Mouse (Mus musculus) liver, embryonic 14.5 days (tissue): ENCODE measurements around the gene C1rl.
"Not testable (repeated sequence)": the region's sequence is repeated elsewhere in the genome, so short reads cannot be mapped to it uniquely, and the experiment has no call there.

Experiments
- CTCF ChIP-seq: IDR thresholded peaks from 2 replicates; pipeline ENCODE4 v1.5.1; 2016; ENCODE audit warnings: antibody characterized with exemption, low read depth, control low read depth
- EP300 ChIP-seq: IDR thresholded peaks from 2 replicates; pipeline ENCODE4 v1.6.1; 2016; ENCODE audit warnings: antibody characterized with exemption, low read depth

DNA sequence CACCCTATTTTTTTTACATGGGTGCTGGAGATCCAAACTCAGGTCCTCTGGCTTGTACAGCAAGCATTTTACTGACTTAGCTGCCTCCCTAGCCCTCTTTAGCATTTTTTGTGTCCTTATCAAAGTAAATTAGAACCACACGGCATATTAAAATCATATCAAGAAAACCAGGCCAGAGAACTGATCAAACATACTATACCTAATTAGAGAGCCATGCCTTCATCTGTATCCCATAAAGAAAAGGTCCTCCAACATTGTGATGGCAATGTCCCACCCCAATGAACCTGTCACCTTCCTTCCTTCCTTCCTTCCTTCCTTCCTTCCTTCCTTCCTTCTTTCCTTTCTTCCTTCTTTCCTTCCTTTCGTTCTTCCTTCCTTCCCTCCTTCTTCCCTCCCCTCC, 63.0 kb downstream of the C1rl start:
- TF ChIP-seq EP300, CTCF: not testable (repeated sequence)
